Mouse (Mus musculus): Measurements from ENCODE around the gene Disp3. TPM values are rescaled to one million over a fixed set of nuclear protein-coding genes. Genes with fewer than 3 reads are reported as not detected.

Gene Disp3
- polyA plus RNA-seq, 1 experiment from 2014 or later, result 0.04 TPM

DNA sequence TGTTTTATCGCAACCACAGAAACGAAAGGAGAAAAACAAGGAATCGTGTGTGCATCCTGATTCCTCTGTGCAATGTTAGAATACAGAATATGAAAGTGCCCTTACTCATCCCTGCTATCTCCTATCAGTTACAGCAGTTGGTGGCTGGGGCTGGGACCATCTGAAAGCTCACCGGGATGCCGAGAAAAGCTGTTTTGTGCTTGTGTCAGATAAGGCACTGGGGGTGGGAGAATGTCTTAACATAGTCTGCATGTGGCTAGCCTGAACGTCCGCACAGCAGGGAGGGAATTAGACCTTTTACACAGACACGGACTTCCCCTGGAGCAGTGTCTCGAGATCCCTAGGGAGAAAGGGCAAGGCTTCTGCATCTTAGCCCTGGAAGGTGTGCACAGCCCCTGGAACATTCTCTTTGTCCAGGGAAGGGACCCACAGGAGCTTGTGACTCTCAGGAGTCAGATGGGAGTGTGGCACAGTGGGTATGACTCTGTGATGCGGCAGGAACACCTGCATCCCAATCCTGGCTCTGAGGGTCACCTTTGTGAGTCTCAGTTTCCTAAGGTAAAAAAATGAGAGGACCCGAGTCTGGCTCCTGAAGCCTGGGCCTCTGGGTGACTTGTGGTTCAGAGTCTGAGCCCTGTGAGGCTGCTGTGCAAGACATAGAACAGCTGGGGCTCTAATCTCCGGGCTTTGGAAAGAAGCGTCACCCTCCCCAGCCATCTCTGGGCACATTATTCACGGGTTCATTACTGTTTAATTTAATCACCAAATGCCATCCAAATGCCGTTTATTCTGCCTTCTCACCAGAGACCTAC is 83.5 kb downstream of the Disp3 start:
- no peaks in the 10 kb centered on the region for H3K9me3 ChIP-seq (ENCODE audit: control insufficient read depth, low read length)
- 59% methylated on average over 15 of the region's 15 CpGs for WGBS
- H3K4me3 ChIP-seq (ENCODE audit: low read depth, low read length), result no peak overlapping the region
- H3K27me3 ChIP-seq (ENCODE audit: control insufficient read depth, insufficient read depth, low read length), result no peaks in the 10 kb centered on the region
- H3K9ac ChIP-seq (ENCODE audit: low read length), result no peak overlapping the region
- H3K27ac ChIP-seq (replicated peaks), result no peak overlapping the region
- no peak for DNase-seq (ENCODE audit: low spot score)
- ATAC-seq (ENCODE audit: low FRiP score, low TSS enrichment), result no peak
- H3K4me1 ChIP-seq (replicated peaks; ENCODE audit: control insufficient read depth, insufficient read depth), result no peaks in the 10 kb centered on the region
- H3K36me3 ChIP-seq (ENCODE audit: control insufficient read depth, insufficient read depth, low read length), result no peaks in the 10 kb centered on the region
- TF ChIP-seq CTCF (IDR thresholded peaks at IDR 0.05; ENCODE audit: low read depth), result no peak
- no peak for TF ChIP-seq EP300 (optimal IDR thresholded peaks at IDR 0.05)
- no peak overlapping the region for H3K4me2 ChIP-seq (replicated peaks; ENCODE audit: low read depth)

GRCm38 (mm10) chr4:148203557-148203956 is 84.2 kb downstream of the Disp3 start:
- no peak for DNase-seq (ENCODE audit: low spot score)
- Histone ChIP-seq H3K4me1 (replicated peaks; ENCODE audit: control insufficient read depth, insufficient read depth) (no peaks in the 10 kb centered on the region), H3K27me3 (ENCODE audit: control insufficient read depth, insufficient read depth, low read length) (no peaks in the 10 kb centered on the region), H3K4me3 (ENCODE audit: low read depth, low read length) (no peak overlapping the region), H3K9ac (ENCODE audit: low read length) (no peak overlapping the region), H3K27ac (replicated peaks) (no peak overlapping the region), H3K9me3 (ENCODE audit: control insufficient read depth, low read length) (no peaks in the 10 kb centered on the region), H3K4me2 (replicated peaks; ENCODE audit: low read depth) (no peak overlapping the region), H3K36me3 (ENCODE audit: control insufficient read depth, insufficient read depth, low read length) (no peaks in the 10 kb centered on the region)
- TF ChIP-seq CTCF (IDR thresholded peaks at IDR 0.05; ENCODE audit: low read depth), result no peak
- no peak for TF ChIP-seq EP300 (optimal IDR thresholded peaks at IDR 0.05)
- WGBS, result 93% methylated on average over 2 of the region's 2 CpGs
- no peak for ATAC-seq (ENCODE audit: low FRiP score, low TSS enrichment)

- DNase-seq (ENCODE audit: low spot score) (no peak), ATAC-seq (ENCODE audit: low FRiP score, low TSS enrichment) (no peak)
- no peak overlapping the region for H3K27ac ChIP-seq (replicated peaks)
- no peaks in the 10 kb centered on the region for H3K4me1 ChIP-seq (replicated peaks; ENCODE audit: control insufficient read depth, insufficient read depth)
- no peaks in the 10 kb centered on the region for H3K9me3 ChIP-seq (ENCODE audit: control insufficient read depth, low read length)
- H3K9ac ChIP-seq (ENCODE audit: low read length), result no peak overlapping the region
- no peaks in the 10 kb centered on the region for H3K36me3 ChIP-seq (ENCODE audit: control insufficient read depth, insufficient read depth, low read length)
- H3K27me3 ChIP-seq (ENCODE audit: control insufficient read depth, insufficient read depth, low read length), result no peaks in the 10 kb centered on the region
- whole genome bisulfite sequencing, result 55% methylated on average over 10 of the region's 10 CpGs
- TF ChIP-seq EP300 (optimal IDR thresholded peaks at IDR 0.05) (no peak), CTCF (IDR thresholded peaks at IDR 0.05; ENCODE audit: low read depth) (no peak)
- H3K4me3 ChIP-seq (ENCODE audit: low read depth, low read length), result no peak overlapping the region
- no peak overlapping the region for H3K4me2 ChIP-seq (replicated peaks; ENCODE audit: low read depth)
These were observed 89.0 kb downstream of the Disp3 start for GRCm38 (mm10) chr4:148198721-148199120.

GRCm38 (mm10) chr4:148194400-148194799 is 93.4 kb downstream of the Disp3 start:
- TF ChIP-seq CTCF (IDR thresholded peaks at IDR 0.05; ENCODE audit: low read depth) (no peak), EP300 (optimal IDR thresholded peaks at IDR 0.05) (no peak)
- ATAC-seq (ENCODE audit: low FRiP score, low TSS enrichment) (no peak), DNase-seq (ENCODE audit: low spot score) (no peak)
- Histone ChIP-seq H3K9me3 (ENCODE audit: control insufficient read depth, low read length) (no peaks in the 10 kb centered on the region), H3K4me2 (replicated peaks; ENCODE audit: low read depth) (no peak overlapping the region), H3K4me1 (replicated peaks; ENCODE audit: control insufficient read depth, insufficient read depth) (no peaks in the 10 kb centered on the region), H3K27me3 (ENCODE audit: control insufficient read depth, insufficient read depth, low read length) (no peaks in the 10 kb centered on the region), H3K4me3 (ENCODE audit: low read depth, low read length) (no peak overlapping the region), H3K9ac (ENCODE audit: low read length) (no peak overlapping the region), H3K27ac (replicated peaks) (no peak overlapping the region), H3K36me3 (ENCODE audit: control insufficient read depth, insufficient read depth, low read length) (no peaks in the 10 kb centered on the region)

DNA sequence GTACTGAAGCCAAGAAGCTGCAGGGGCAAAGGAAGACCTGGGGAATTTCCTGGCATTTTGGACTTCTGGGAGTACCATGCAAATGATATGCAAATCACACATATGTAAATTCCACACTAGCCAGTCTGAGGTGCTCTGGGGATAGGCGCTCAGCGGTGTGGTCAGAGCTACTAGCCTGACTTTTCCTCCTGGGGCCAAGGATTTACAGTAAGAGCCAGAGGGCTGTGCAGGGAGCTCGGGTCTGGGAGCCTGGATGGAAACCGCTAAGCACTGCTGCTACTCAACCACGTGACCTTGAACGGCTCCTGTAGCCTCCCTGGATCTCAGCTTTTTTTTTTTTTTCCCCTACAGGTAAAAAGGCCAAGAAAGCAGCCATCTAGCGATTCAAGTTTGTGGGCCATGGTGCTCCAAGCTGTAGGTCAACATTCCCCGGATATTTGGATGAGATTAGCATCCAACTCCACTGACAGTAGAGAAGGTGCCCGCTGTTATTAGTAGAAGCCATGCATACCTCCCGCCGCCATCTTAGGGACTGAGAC is 95.0 kb downstream of the Disp3 start:
- Histone ChIP-seq H3K9me3 (ENCODE audit: control insufficient read depth, low read length) (no peaks in the 10 kb centered on the region), H3K27ac (replicated peaks) (no peak overlapping the region), H3K4me1 (replicated peaks; ENCODE audit: control insufficient read depth, insufficient read depth) (no peaks in the 10 kb centered on the region), H3K4me2 (replicated peaks; ENCODE audit: low read depth) (no peak overlapping the region), H3K27me3 (ENCODE audit: control insufficient read depth, insufficient read depth, low read length) (no peaks in the 10 kb centered on the region), H3K4me3 (ENCODE audit: low read depth, low read length) (no peak overlapping the region), H3K9ac (ENCODE audit: low read length) (no peak overlapping the region), H3K36me3 (ENCODE audit: control insufficient read depth, insufficient read depth, low read length) (no peaks in the 10 kb centered on the region)
- ATAC-seq (ENCODE audit: low FRiP score, low TSS enrichment) (no peak), DNase-seq (ENCODE audit: low spot score) (no peak)
- WGBS, result 28% methylated on average over 11 of the region's 11 CpGs
- TF ChIP-seq CTCF (IDR thresholded peaks at IDR 0.05; ENCODE audit: low read depth) (no peak), EP300 (optimal IDR thresholded peaks at IDR 0.05) (no peak)

Other genes starting within 250 kb of the Disp3 start
- 1.8 and 2.1 TPM in 2 replicates for gene Clcn6, start 249.1 kb downstream of the Disp3 start, polyA plus RNA-seq (2015; fragmentation: Nextera tagmentation; extraction: Ambion mirVana)
- gene Mthfr, start 248.9 kb downstream of the Disp3 start, polyA plus RNA-seq (2015; fragmentation: Nextera tagmentation; extraction: Ambion mirVana), result 8.2 and 8.7 TPM in 2 replicates
- gene Agtrap, start 199.9 kb downstream of the Disp3 start, polyA plus RNA-seq (2015; fragmentation: Nextera tagmentation; extraction: Ambion mirVana), result 23.2 and 26.9 TPM in 2 replicates
- 24.6 and 25.0 TPM in 2 replicates for gene Mad2l2, start 157.6 kb downstream of the Disp3 start, polyA plus RNA-seq (2015; fragmentation: Nextera tagmentation; extraction: Ambion mirVana)
- gene Draxin, start 157.3 kb downstream of the Disp3 start, polyA plus RNA-seq (2015; fragmentation: Nextera tagmentation; extraction: Ambion mirVana), result 0.01 TPM in 1 of 2 replicates, not detected in the other
- gene Fbxo6, start 135.8 kb downstream of the Disp3 start, polyA plus RNA-seq (2015; fragmentation: Nextera tagmentation; extraction: Ambion mirVana), result 26.8 and 28.1 TPM in 2 replicates
- gene Fbxo44, start 127.5 kb downstream of the Disp3 start, polyA plus RNA-seq (2015; fragmentation: Nextera tagmentation; extraction: Ambion mirVana), result 4.1 TPM in 2 replicates
- gene Fbxo2, start 127.3 kb downstream of the Disp3 start, polyA plus RNA-seq (2015; fragmentation: Nextera tagmentation; extraction: Ambion mirVana), result 0.55 and 0.76 TPM in 2 replicates
- gene Ubiad1, start 156.8 kb upstream of the Disp3 start, polyA plus RNA-seq (2015; fragmentation: Nextera tagmentation; extraction: Ambion mirVana), result 9.5 and 10.3 TPM in 2 replicates
- 14.7 and 15.4 TPM in 2 replicates for gene Mtor, start 160.6 kb upstream of the Disp3 start, polyA plus RNA-seq (2015; fragmentation: Nextera tagmentation; extraction: Ambion mirVana)
- 1.2 and 1.3 TPM in 2 replicates for gene Angptl7, start 212.5 kb upstream of the Disp3 start, polyA plus RNA-seq (2015; fragmentation: Nextera tagmentation; extraction: Ambion mirVana)

Measured in stomach, postnatal 0 days (tissue).